Mouse (Mus musculus): ENCODE results near the gene Hpse. TPM values are rescaled to one million over a fixed set of nuclear protein-coding genes. Genes with fewer than 3 reads are reported as not detected.
A peak's percentile ranks its signal among the peaks of the same experiment; 100 is the strongest.

Gene Hpse
- polyA plus RNA-seq, 1 experiment from 2014 or later: 1.6 TPM

GRCm38 (mm10) chr5:100728757-100729156 is 9.2 kb upstream of the Hpse start:
- no peak for TF ChIP-seq CTCF (IDR thresholded peaks at IDR 0.05)
- in situ Hi-C loops (cut with MboI; ENCODE audit: low pct_unique_long_range_greater_than_20kb): no loop called here
- no peaks in the 10 kb centered on the region for H3K27me3 ChIP-seq
- DNase-seq (ENCODE audit: low read depth, low spot score) (no peak), ATAC-seq (no peak)
- POLR2A ChIA-PET: no interaction called here
- CTCF ChIA-PET: no interaction called here

- POLR2A ChIA-PET: no interaction called here
- CTCF ChIA-PET: no interaction called here
Observed at GRCm38 (mm10) chr5:100726001-100726400, 6.5 kb upstream of the Hpse start.

GRCm38 (mm10) chr5:100716762-100717161 is 2.8 kb downstream of the Hpse start:
- DNase-seq (ENCODE audit: low read depth, low spot score) (no peak), ATAC-seq (no peak)
- no peak for TF ChIP-seq CTCF (IDR thresholded peaks at IDR 0.05)
- ChIA-PET POLR2A (no interaction called here), CTCF (interaction anchor here (0.9 to 1.1 kb wide), 2 partner anchors 31 to 42 kb away, joined by 3 read pairs; partner anchors contain the start of gene Coq2)
- in situ Hi-C loops (cut with MboI; ENCODE audit: low pct_unique_long_range_greater_than_20kb): loop anchor here (25.0 kb wide), 1 partner anchor 971 kb away; no protein-coding TSS in a partner anchor
- no peaks in the 10 kb centered on the region for H3K27me3 ChIP-seq

More at GRCm38 (mm10) chr5:100726001-100726400, 6.5 kb upstream of the Hpse start:
- in situ Hi-C loops (cut with MboI; ENCODE audit: low pct_unique_long_range_greater_than_20kb): no loop called here
- no peak for DNase-seq (ENCODE audit: low read depth, low spot score)
- no peak for TF ChIP-seq CTCF (IDR thresholded peaks at IDR 0.05)
- no peaks in the 10 kb centered on the region for H3K27me3 ChIP-seq
- ATAC-seq: no peak

- DNase-seq (ENCODE audit: low read depth, low spot score) (no peak), ATAC-seq (no peak)
- CTCF ChIA-PET: no interaction called here
- POLR2A ChIA-PET: no interaction called here
- H3K27me3 ChIP-seq: no peaks in the 10 kb centered on the region
- in situ Hi-C loops (cut with MboI; ENCODE audit: low pct_unique_long_range_greater_than_20kb): loop anchor here (25.0 kb wide), 1 partner anchor 976 kb away; no protein-coding TSS in a partner anchor
- TF ChIP-seq CTCF (IDR thresholded peaks at IDR 0.05): no peak
Observed at GRCm38 (mm10) chr5:100711219-100711618, 8.3 kb downstream of the Hpse start.

GRCm38 (mm10) chr5:100710012-100710411 is 9.5 kb downstream of the Hpse start:
- TF ChIP-seq CTCF (IDR thresholded peaks at IDR 0.05): no peak
- ChIA-PET CTCF (interaction anchor here (0.6 kb wide), 1 partner anchor 126 kb away, joined by 3 read pairs; no protein-coding TSS in a partner anchor), POLR2A (no interaction called here)
- DNase-seq (ENCODE audit: low read depth, low spot score) (no peak), ATAC-seq (no peak)
- in situ Hi-C loops (cut with MboI; ENCODE audit: low pct_unique_long_range_greater_than_20kb): loop anchor here (25.0 kb wide), 1 partner anchor 977 kb away; no protein-coding TSS in a partner anchor
- H3K27me3 ChIP-seq: no peaks in the 10 kb centered on the region

- in situ Hi-C loops (cut with MboI; ENCODE audit: low pct_unique_long_range_greater_than_20kb): loop anchor here (25.0 kb wide), 1 partner anchor 978 kb away; no protein-coding TSS in a partner anchor
- H3K27me3 ChIP-seq: no peaks in the 10 kb centered on the region
- ChIA-PET CTCF (no interaction called here), POLR2A (no interaction called here)
- no peak for DNase-seq (ENCODE audit: low read depth, low spot score)
- ATAC-seq: no peak
- TF ChIP-seq CTCF (IDR thresholded peaks at IDR 0.05): no peak
Observed at GRCm38 (mm10) chr5:100709035-100709434, 10.5 kb downstream of the Hpse start.

GRCm38 (mm10) chr5:100706675-100707074 is 12.8 kb downstream of the Hpse start:
- TF ChIP-seq CTCF (IDR thresholded peaks at IDR 0.05): no peak

GRCm38 (mm10) chr5:100704272-100704671 is 15.2 kb downstream of the Hpse start:
- in situ Hi-C loops (cut with MboI; ENCODE audit: low pct_unique_long_range_greater_than_20kb): loop anchor here (25.0 kb wide), 1 partner anchor 983 kb away; no protein-coding TSS in a partner anchor
- TF ChIP-seq CTCF (IDR thresholded peaks at IDR 0.05): peak; percentile 77
- CTCF ChIA-PET: interaction anchor here (1.8 kb wide), 1 partner anchor 29 kb away, joined by 7 read pairs; the partner anchor contains the start of gene Coq2
- no peaks in the 10 kb centered on the region for H3K27me3 ChIP-seq
- ATAC-seq (no peak), DNase-seq (ENCODE audit: low read depth, low spot score) (no peak)
- POLR2A ChIA-PET: interaction anchor here (0.5 kb wide), 1 partner anchor 14 kb away, joined by 7 read pairs; no protein-coding TSS in a partner anchor

More at GRCm38 (mm10) chr5:100706675-100707074, 12.8 kb downstream of the Hpse start:
- peak; percentile 20 for DNase-seq (ENCODE audit: low read depth, low spot score)
- ChIA-PET POLR2A (interaction anchor here (0.6 kb wide), 1 partner anchor 44 kb away, joined by 6 read pairs; no protein-coding TSS in a partner anchor), CTCF (interaction anchor here (0.9 to 1.6 kb wide), 5 partner anchors 11 to 35 kb away, joined by 3 to 5 read pairs (median 5); partner anchors contain the start of gene Coq2)
- no peaks in the 10 kb centered on the region for H3K27me3 ChIP-seq
- in situ Hi-C loops (cut with MboI; ENCODE audit: low pct_unique_long_range_greater_than_20kb): loop anchor here (25.0 kb wide), 1 partner anchor 981 kb away; no protein-coding TSS in a partner anchor
- ATAC-seq: peak; percentile 18

- DNase-seq (ENCODE audit: low read depth, low spot score) (no peak), ATAC-seq (no peak)
- TF ChIP-seq CTCF (IDR thresholded peaks at IDR 0.05): no peak
- ChIA-PET CTCF (interaction anchor here (1.2 to 1.8 kb wide), 2 partner anchors 27 to 28 kb away, joined by 3 to 7 read pairs; partner anchors contain the start of gene Coq2), POLR2A (interaction anchor here (0.6 kb wide), 1 partner anchor 28 kb away, joined by 5 read pairs; the partner anchor contains the start of gene Coq2)
- in situ Hi-C loops (cut with MboI; ENCODE audit: low pct_unique_long_range_greater_than_20kb): loop anchor here (25.0 kb wide), 1 partner anchor 985 kb away; no protein-coding TSS in a partner anchor
- no peaks in the 10 kb centered on the region for H3K27me3 ChIP-seq
Observed at GRCm38 (mm10) chr5:100702325-100702724, 17.2 kb downstream of the Hpse start.

GRCm38 (mm10) chr5:100700861-100701620 is 18.5 kb downstream of the Hpse start:
- in situ Hi-C loops (cut with MboI; ENCODE audit: low pct_unique_long_range_greater_than_20kb): loop anchor here (25.0 kb wide), 1 partner anchor 986 kb away; no protein-coding TSS in a partner anchor
- TF ChIP-seq CTCF (IDR thresholded peaks at IDR 0.05): no peak
- ChIA-PET POLR2A (no interaction called here), CTCF (no interaction called here)
- DNase-seq (ENCODE audit: low read depth, low spot score) (no peak), ATAC-seq (no peak)
- no peaks in the 10 kb centered on the region for H3K27me3 ChIP-seq
